Comparison of ENCODE assay signal across 8 mouse cellular contexts in the genomic region with DNA sequence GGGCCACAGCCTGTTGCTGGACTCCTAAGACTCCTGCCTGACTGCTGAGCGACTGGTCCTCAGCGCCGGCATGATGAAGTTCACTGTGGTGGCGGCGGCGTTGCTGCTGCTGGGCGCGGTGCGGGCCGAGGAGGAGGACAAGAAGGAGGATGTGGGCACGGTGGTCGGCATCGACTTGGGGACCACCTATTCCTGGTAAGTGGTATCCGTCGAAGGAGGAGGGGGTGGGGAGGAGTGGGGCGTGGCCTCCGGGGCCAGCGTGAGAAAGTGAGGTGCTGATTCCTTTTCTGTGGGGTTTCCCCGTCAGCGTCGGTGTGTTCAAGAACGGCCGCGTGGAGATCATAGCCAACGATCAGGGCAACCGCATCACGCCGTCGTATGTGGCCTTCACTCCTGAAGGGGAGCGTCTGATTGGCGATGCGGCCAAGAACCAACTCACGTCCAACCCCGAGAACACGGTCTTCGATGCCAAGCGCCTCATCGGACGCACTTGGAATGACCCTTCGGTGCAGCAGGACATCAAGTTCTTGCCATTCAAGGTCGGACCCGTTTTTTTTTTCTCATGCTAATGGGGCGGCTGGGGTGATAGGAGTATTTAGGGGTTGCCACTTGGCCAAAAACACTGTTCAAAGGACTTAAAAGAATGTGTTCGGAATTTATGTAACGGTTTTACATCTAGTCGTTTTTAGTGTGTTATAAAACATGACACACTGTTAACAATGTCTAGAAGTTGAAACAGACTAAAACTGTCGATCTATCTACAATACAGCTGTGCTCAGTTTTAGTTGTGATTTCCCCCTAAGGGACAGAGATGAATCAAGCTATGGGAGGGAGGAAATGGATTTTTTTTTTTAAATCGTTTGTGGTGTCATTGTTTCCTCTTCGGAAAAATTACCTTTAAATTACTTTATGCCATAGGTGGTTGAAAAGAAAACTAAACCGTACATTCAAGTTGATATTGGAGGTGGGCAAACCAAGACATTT. TPM values are rescaled to one million over a fixed set of nuclear protein-coding genes. Genes with fewer than 3 reads are reported as not detected.
DNase-seq lines count a peak whose midpoint lies in the region; ATAC-seq and TF ChIP-seq lines count a peak whose summit lies in the region.

No protein-coding gene starts in this region.

- no peaks in the 10 kb centered on the region for H3K9me3 ChIP-seq in heart, embryonic 15.5 days (replicated peaks)

- WGBS in heart, embryonic 15.5 days = 2% methylated on average over 50 of the region's 50 CpGs

- peak overlapping the region; percentile 95 for H3K4me3 ChIP-seq in bone marrow macrophage, adult 2 months (ENCODE audit: insufficient read depth, low read length)
- H3K4me3 ChIP-seq in heart, embryonic 15.5 days = peak overlapping the region; percentile 85

- no peak for TF ChIP-seq POLR2A in bone marrow macrophage, adult 2 months (IDR thresholded peaks at IDR 0.05; ENCODE audit: borderline replicate concordance, low read depth, low read length)

- ATAC-seq in frontal cortex, adult (ENCODE audit: low TSS enrichment) = peak; percentile 36
- peak; percentile 6 for ATAC-seq in heart, embryonic 15.5 days (replicated peaks; ENCODE audit: insufficient number of reproducible peaks, insufficient read depth, low FRiP score, low read depth)

- no peak for TF ChIP-seq CTCF in bone marrow macrophage, adult 2 months (IDR thresholded peaks at IDR 0.05; ENCODE audit: low read depth, low read length)

- H3K4me1 ChIP-seq in bone marrow macrophage, adult 2 months (ENCODE audit: control insufficient read depth, insufficient read depth, low read length) = peaks cover 22% of the 10 kb centered on the region
- peaks cover 49% of the 10 kb centered on the region for H3K4me1 ChIP-seq in heart, embryonic 15.5 days (replicated peaks)

- no peaks in the 10 kb centered on the region for H3K27me3 ChIP-seq in heart, embryonic 15.5 days

- DNase-seq in frontal cortex, postnatal 25 days (ENCODE audit: low spot score in 2 of 2) = no peak
- DNase-seq in 416B (ENCODE audit: low read depth) = peak; percentile 69
- DNase-seq in liver = peak; percentile 78
- DNase-seq in naive thymus-derived CD4-positive, alpha-beta T cell, adult 2 months (ENCODE audit: low read depth) = peak; percentile 72
- no peak for DNase-seq in layer of hippocampus, postnatal 14 days (ENCODE audit: low spot score in 2 of 2)

- H3K36me3 ChIP-seq in heart, embryonic 15.5 days = peaks cover 41% of the 10 kb centered on the region

- H3K9ac ChIP-seq in heart, embryonic 15.5 days = peak overlapping the region; percentile 90

- H3K4me2 ChIP-seq in heart, embryonic 15.5 days = peak overlapping the region; percentile 66

- peak overlapping the region; percentile 78 for H3K27ac ChIP-seq in bone marrow macrophage, adult 2 months (ENCODE audit: insufficient read depth, low read depth, low read length)
- H3K27ac ChIP-seq in heart, embryonic 15.5 days = peak overlapping the region; percentile 88

RNA-seq across cellular contexts. Expression of gene Hspa5, which starts 0.8 kb away (rescaled TPM):
- 319 and 328 TPM in 2 replicates for polyA plus RNA-seq in bone marrow macrophage, adult 2 months (2012; ENCODE audit: insufficient read depth, insufficient read length, missing spikeins)
- polyA plus RNA-seq in heart, embryonic 15.5 days (2015; fragmentation: Nextera tagmentation; extraction: Ambion mirVana) = 633 and 641 TPM in 2 replicates
- total RNA-seq in layer of hippocampus, postnatal 14 days (2021) = 100 to 1,000 TPM; 278 to 351 TPM

RNA-seq across cellular contexts. Expression of gene Gapvd1, which starts 17.5 kb away (rescaled TPM):
- 90.8 and 98.7 TPM in 2 replicates for polyA plus RNA-seq in bone marrow macrophage, adult 2 months (2012; ENCODE audit: insufficient read depth, insufficient read length, missing spikeins)
- polyA plus RNA-seq in heart, embryonic 15.5 days (2015; fragmentation: Nextera tagmentation; extraction: Ambion mirVana) = 60.7 and 66.0 TPM in 2 replicates
- total RNA-seq in layer of hippocampus, postnatal 14 days (2021) = 100 to 1,000 TPM; 106 to 107 TPM

RNA-seq across cellular contexts. Expression of gene Rabepk, which starts 27.2 kb away (rescaled TPM):
- 10.2 and 10.6 TPM in 2 replicates for polyA plus RNA-seq in bone marrow macrophage, adult 2 months (2012; ENCODE audit: insufficient read depth, insufficient read length, missing spikeins)
- 22.2 and 24.3 TPM in 2 replicates for polyA plus RNA-seq in heart, embryonic 15.5 days (2015; fragmentation: Nextera tagmentation; extraction: Ambion mirVana)
- total RNA-seq in layer of hippocampus, postnatal 14 days (2021) = 10 to 100 TPM; 22.7 to 28.5 TPM

RNA-seq across cellular contexts. Expression of gene Fbxw2, which starts 53.6 kb away (rescaled TPM):
- polyA plus RNA-seq in bone marrow macrophage, adult 2 months (2012; ENCODE audit: insufficient read depth, insufficient read length, missing spikeins) = 53.3 and 56.3 TPM in 2 replicates
- polyA plus RNA-seq in heart, embryonic 15.5 days (2015; fragmentation: Nextera tagmentation; extraction: Ambion mirVana) = 57.5 and 65.2 TPM in 2 replicates
- total RNA-seq in layer of hippocampus, postnatal 14 days (2021) = 10 to 100 TPM; 87.7 to 88.8 TPM

Comparison
In these comparisons a context has a peak if more than half of its experiments do, and no peak if none do; other contexts are left out.
1. DNase-seq: peak in 416B (single experiment), liver (single experiment) and naive thymus-derived CD4-positive, alpha-beta T cell, adult 2 months (single experiment); none in frontal cortex, postnatal 25 days (0 of 2) and layer of hippocampus, postnatal 14 days (0 of 2).